Mouse (Mus musculus): Measurements from ENCODE around the gene Col27a1.

DNA sequence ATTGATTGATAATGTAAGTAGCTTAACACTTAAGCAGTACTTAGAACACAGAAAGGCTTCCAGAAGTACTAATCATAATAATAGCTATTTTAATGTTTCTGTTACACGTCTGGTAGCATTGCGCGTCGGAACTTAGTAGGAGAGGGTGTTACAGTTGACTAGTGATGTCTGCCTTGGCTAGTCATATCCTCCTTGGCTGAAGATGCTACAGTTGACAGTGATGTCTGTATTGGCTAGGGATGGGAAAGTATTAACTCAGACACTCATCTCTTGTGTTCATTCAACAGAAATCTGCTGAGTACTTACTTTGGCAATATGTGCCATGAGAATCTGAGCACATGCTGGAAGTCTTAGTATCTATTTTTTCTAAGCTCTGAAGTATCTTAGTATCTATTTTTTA lies 53.3 kb downstream of the Col27a1 start:
- TF ChIP-seq FLI1 (IDR thresholded peaks at IDR 0.05; ENCODE audit: low read length) (no peak), GATA1 (IDR thresholded peaks at IDR 0.05; ENCODE audit: borderline replicate concordance, low read length) (no peak)
